Mouse (Mus musculus): ENCODE measurements around the gene Usp31. TPM values are rescaled to one million over a fixed set of nuclear protein-coding genes. Genes with fewer than 3 reads are reported as not detected.

Usp31 gene
- 10.8 TPM for polyA plus RNA-seq (2014; fragmentation: Illumina TruSeq; extraction: RNeasy Lipid Tissue Mini Kit (QIAGEN cat#74804); ENCODE audit: low read depth, low replicate concordance)

GRCm38 (mm10) chr7:121707073-121707667 lies at the start of gene Usp31:
Gene Usp31, minus strand, starts transcription at chr7:121707253.

GRCm38 (mm10) chr7:121734171-121734831 lies 27.2 kb upstream of the Usp31 start, which contains the start of gene Scnn1g:
Gene Scnn1g, plus strand, starts transcription at chr7:121734479.

Other genes with a start within 250 kb of the Usp31 start
- 19.0 TPM for gene Scnn1g, start 27.2 kb upstream of the Usp31 start, polyA plus RNA-seq (2014; fragmentation: Illumina TruSeq; extraction: RNeasy Lipid Tissue Mini Kit (QIAGEN cat#74804); ENCODE audit: low read depth, low replicate concordance)
- gene Scnn1b, start 157.8 kb upstream of the Usp31 start, polyA plus RNA-seq (2014; fragmentation: Illumina TruSeq; extraction: RNeasy Lipid Tissue Mini Kit (QIAGEN cat#74804); ENCODE audit: low read depth, low replicate concordance), result 12.2 TPM